Mouse (Mus musculus) G1E (cell line): ENCODE measurements around the gene Gpr39.

Experiments used
- CTCF ChIP-seq: IDR thresholded peaks from 2 replicates; pipeline ENCODE4 v1.5.1; 2012; ENCODE audit warnings: low read depth, low read length, inconsistent platforms, mixed read lengths
- GATA1 ChIP-seq: IDR thresholded peaks from 2 replicates; pipeline ENCODE4 v1.6.1; 2012; ENCODE audit warnings: borderline replicate concordance, low read length, inconsistent platforms, mixed read lengths
- GATA2 ChIP-seq: IDR thresholded peaks from 2 replicates; pipeline ENCODE4 v1.6.1; 2012; ENCODE audit warnings: low read depth, low read length, inconsistent platforms, borderline replicate concordance
- POLR2AphosphoS5 ChIP-seq: IDR thresholded peaks from 2 replicates; pipeline ENCODE4 v1.6.1; 2012; ENCODE audit warnings: low read depth, low read length, inconsistent platforms; ENCODE audit not compliant: insufficient replicate concordance

DNA sequence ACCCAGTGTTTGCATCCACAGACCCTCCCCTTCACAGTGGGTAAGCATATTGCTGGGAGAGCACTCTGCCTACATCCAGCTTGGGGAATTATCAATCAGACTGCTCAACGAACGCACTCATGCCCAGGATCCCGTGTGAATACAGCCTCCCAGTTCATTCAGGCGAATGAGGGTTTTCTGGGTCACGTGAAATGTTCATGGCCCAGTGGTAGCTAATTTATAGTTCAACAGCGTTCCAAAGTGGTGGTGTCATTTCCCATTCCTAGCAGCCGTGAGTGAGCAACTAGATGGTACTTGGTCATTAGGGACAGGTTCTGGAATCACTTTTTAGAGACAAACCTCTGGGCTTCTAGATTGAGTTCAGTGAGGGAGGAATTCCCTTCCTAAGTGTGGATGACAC is 144.3 kb downstream of the Gpr39 start:
- no peak for TF ChIP-seq CTCF
- TF ChIP-seq POLR2AphosphoS5: no peak
- TF ChIP-seq GATA1: no peak
- no peak for TF ChIP-seq GATA2
